Comparison of ENCODE assay signal across 8 mouse cellular contexts in the genomic region with DNA sequence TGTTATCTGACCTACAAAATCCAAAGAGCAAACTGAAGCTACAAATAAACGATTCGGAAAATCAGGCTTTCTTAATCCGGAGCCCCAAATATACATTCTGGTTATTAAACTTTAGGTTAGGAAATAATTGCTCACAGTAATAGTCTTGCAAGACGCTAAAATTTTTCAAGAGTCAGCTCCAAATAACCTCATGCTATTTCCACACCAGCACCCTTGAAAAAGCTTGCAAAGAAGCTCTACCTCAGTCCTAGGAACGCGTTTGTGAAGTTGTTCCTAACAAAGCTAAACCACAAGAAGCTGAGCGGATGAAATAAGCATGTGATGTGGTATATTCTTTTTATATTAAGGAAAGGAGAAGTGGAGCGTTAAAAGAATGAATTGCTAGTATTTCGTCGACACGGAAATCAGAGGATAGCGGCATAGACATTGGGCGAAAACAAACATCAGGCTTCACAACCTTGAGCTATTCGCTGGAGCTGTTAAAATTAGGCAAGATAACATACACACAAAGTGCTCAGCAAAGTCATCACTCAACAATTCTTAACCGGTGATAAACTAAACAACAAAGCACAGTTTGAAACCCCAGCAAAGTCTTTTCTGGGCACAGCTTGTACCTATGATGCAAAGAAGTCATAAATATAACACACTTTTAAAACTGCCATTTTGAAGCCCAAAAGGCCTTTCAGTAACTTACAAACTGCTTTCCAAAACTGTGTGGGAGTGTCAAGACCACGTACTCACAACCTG. TPM values are rescaled to one million over a fixed set of nuclear protein-coding genes. Genes with fewer than 3 reads are reported as not detected.
DNase-seq lines count a peak whose midpoint lies in the region; ATAC-seq and TF ChIP-seq lines count a peak whose summit lies in the region.

No protein-coding gene starts in this region.

- no peaks in the 10 kb centered on the region for H3K9me3 ChIP-seq in heart, embryonic 15.5 days (replicated peaks)
- H3K9me3 ChIP-seq in ES-Bruce4 (replicated peaks; ENCODE audit: control insufficient read depth, insufficient read depth, low read length, poor library complexity, severe bottlenecking) = no peaks in the 10 kb centered on the region
- H3K9me3 ChIP-seq in embryonic facial prominence, embryonic 15.5 days (replicated peaks) = no peaks in the 10 kb centered on the region
- no peaks in the 10 kb centered on the region for H3K9me3 ChIP-seq in limb, embryonic 15.5 days
- no peaks in the 10 kb centered on the region for H3K9me3 ChIP-seq in stomach, embryonic 16.5 days (replicated peaks; ENCODE audit: control insufficient read depth, low read length)

- TF ChIP-seq POLR2A in ES-Bruce4 (IDR thresholded peaks at IDR 0.05; ENCODE audit: insufficient read depth, low read length) = no peak

- H3K27ac ChIP-seq in heart, embryonic 15.5 days = peak overlapping the region; percentile 91
- H3K27ac ChIP-seq in ES-Bruce4 (ENCODE audit: insufficient read depth, low read length) = 0 out of 2 replicates have a peak overlapping the region, but pooled peaks have one; percentile 2
- peak overlapping the region; percentile 89 for H3K27ac ChIP-seq in embryonic facial prominence, embryonic 15.5 days (replicated peaks)
- peak overlapping the region; percentile 88 for H3K27ac ChIP-seq in limb, embryonic 15.5 days
- H3K27ac ChIP-seq in stomach, embryonic 16.5 days (ENCODE audit: low read length) = peak overlapping the region; percentile 92

- H3K4me3 ChIP-seq in heart, embryonic 15.5 days = peak overlapping the region; percentile 77
- H3K4me3 ChIP-seq in ES-Bruce4 (ENCODE audit: low read depth, low read length) = peak overlapping the region; percentile 96
- H3K4me3 ChIP-seq in embryonic facial prominence, embryonic 15.5 days (replicated peaks) = peak overlapping the region; percentile 65
- peak overlapping the region; percentile 63 for H3K4me3 ChIP-seq in limb, embryonic 15.5 days
- H3K4me3 ChIP-seq in stomach, embryonic 16.5 days (replicated peaks; ENCODE audit: low read length) = peak overlapping the region; percentile 60

- H3K36me3 ChIP-seq in heart, embryonic 15.5 days = no peaks in the 10 kb centered on the region; the same call in 1 of the 2 replicates
- no peaks in the 10 kb centered on the region for H3K36me3 ChIP-seq in ES-Bruce4 (ENCODE audit: control insufficient read depth, insufficient read depth, low read length, poor library complexity, severe bottlenecking)
- peaks cover 1% of the 10 kb centered on the region for H3K36me3 ChIP-seq in embryonic facial prominence, embryonic 15.5 days
- H3K36me3 ChIP-seq in limb, embryonic 15.5 days = no peaks in the 10 kb centered on the region; the same call in 1 of the 2 replicates
- no peaks in the 10 kb centered on the region for H3K36me3 ChIP-seq in stomach, embryonic 16.5 days (ENCODE audit: control insufficient read depth, insufficient read depth, low read length)

- no peak for ATAC-seq in heart, embryonic 15.5 days (replicated peaks; ENCODE audit: insufficient number of reproducible peaks, insufficient read depth, low FRiP score, low read depth)
- no peak for ATAC-seq in embryonic facial prominence, embryonic 15.5 days (ENCODE audit: insufficient number of reproducible peaks, low FRiP score, low TSS enrichment, low read depth)
- no peak for ATAC-seq in limb, embryonic 15.5 days (ENCODE audit: insufficient number of reproducible peaks, low FRiP score, low TSS enrichment, low read depth)
- no peak for ATAC-seq in stomach, embryonic 16.5 days (ENCODE audit: insufficient read depth, low FRiP score)

- no peak for TF ChIP-seq CTCF in ES-Bruce4 (IDR thresholded peaks at IDR 0.05; ENCODE audit: low read depth, low read length)

- H3K9ac ChIP-seq in heart, embryonic 15.5 days = peak overlapping the region; percentile 76
- H3K9ac ChIP-seq in ES-Bruce4 (ENCODE audit: low read depth, poor library complexity, severe bottlenecking) = peak overlapping the region; percentile 77
- peak overlapping the region; percentile 59 for H3K9ac ChIP-seq in embryonic facial prominence, embryonic 15.5 days
- H3K9ac ChIP-seq in limb, embryonic 15.5 days = peak overlapping the region; percentile 59
- peak overlapping the region; percentile 89 for H3K9ac ChIP-seq in stomach, embryonic 16.5 days (ENCODE audit: low read length)

- peak overlapping the region; percentile 83 for H3K4me2 ChIP-seq in heart, embryonic 15.5 days
- H3K4me2 ChIP-seq in embryonic facial prominence, embryonic 15.5 days (replicated peaks) = peak overlapping the region; percentile 72
- peak overlapping the region; percentile 69 for H3K4me2 ChIP-seq in limb, embryonic 15.5 days
- peak overlapping the region; percentile 73 for H3K4me2 ChIP-seq in stomach, embryonic 16.5 days (ENCODE audit: low read depth, low read length)

- no peaks in the 10 kb centered on the region for H3K27me3 ChIP-seq in heart, embryonic 15.5 days
- H3K27me3 ChIP-seq in ES-Bruce4 (ENCODE audit: control insufficient read depth, insufficient read depth, low read length, poor library complexity, severe bottlenecking) = no peaks in the 10 kb centered on the region
- no peaks in the 10 kb centered on the region for H3K27me3 ChIP-seq in embryonic facial prominence, embryonic 15.5 days
- H3K27me3 ChIP-seq in limb, embryonic 15.5 days = no peaks in the 10 kb centered on the region
- no peaks in the 10 kb centered on the region for H3K27me3 ChIP-seq in stomach, embryonic 16.5 days (ENCODE audit: control insufficient read depth, insufficient read depth, low read length)

- TF ChIP-seq EP300 in ES-Bruce4 (IDR thresholded peaks at IDR 0.05; ENCODE audit: insufficient read depth, low read depth, low read length) = no peak

- no peak for DNase-seq in heart, postnatal 36 days
- DNase-seq in frontal cortex, postnatal 14 days (ENCODE audit: low spot score in 2 of 2) = no peak
- no peak for DNase-seq in left cerebral cortex, adult 18-20 months (ENCODE audit: low spot score in 2 of 2)

- WGBS in heart, embryonic 15.5 days = 18% methylated on average over 16 of the region's 16 CpGs
- 14% methylated on average over 16 of the region's 16 CpGs for WGBS in embryonic facial prominence, embryonic 15.5 days
- WGBS in limb, embryonic 15.5 days = 15% methylated on average over 16 of the region's 16 CpGs
- WGBS in stomach, embryonic 16.5 days = 14% methylated on average over 16 of the region's 16 CpGs

- peaks cover 38% of the 10 kb centered on the region for H3K4me1 ChIP-seq in heart, embryonic 15.5 days (replicated peaks)
- H3K4me1 ChIP-seq in ES-Bruce4 (ENCODE audit: control insufficient read depth, insufficient read depth, low read length) = no peaks in the 10 kb centered on the region
- peaks cover 17% of the 10 kb centered on the region for H3K4me1 ChIP-seq in embryonic facial prominence, embryonic 15.5 days
- H3K4me1 ChIP-seq in limb, embryonic 15.5 days = peaks cover 14% of the 10 kb centered on the region
- peaks cover 28% of the 10 kb centered on the region for H3K4me1 ChIP-seq in stomach, embryonic 16.5 days (ENCODE audit: control insufficient read depth, insufficient read depth, low read length)

- intact Hi-C loops in heart, postnatal 36 days (cut with DNase I) = loop anchor here (1.0 kb wide), 1 partner anchor 40 kb away; a partner anchor contains a TSS

RNA-seq across cellular contexts. Expression of a gene that starts 0.9 kb away (rescaled TPM):
- polyA plus RNA-seq in heart, embryonic 15.5 days (2015; fragmentation: Nextera tagmentation; extraction: Ambion mirVana) = 137 and 138 TPM in 2 replicates
- total RNA-seq in heart, postnatal 36 days (2021) = 10 to 100 TPM; 32.9 to 38.8 TPM
- 21.4 and 28.6 TPM in 2 replicates for polyA plus RNA-seq in ES-Bruce4 (2011; ENCODE audit: insufficient read depth, insufficient read length, low read depth, missing spikeins)
- polyA plus RNA-seq in embryonic facial prominence, embryonic 15.5 days (2015; fragmentation: Nextera tagmentation; extraction: Ambion mirVana) = 190 and 192 TPM in 2 replicates
- 237 and 244 TPM in 2 replicates for polyA plus RNA-seq in limb, embryonic 15.5 days (2015; fragmentation: Nextera tagmentation; extraction: Ambion mirVana)
- 225 and 229 TPM in 2 replicates for polyA plus RNA-seq in stomach, embryonic 16.5 days (2015; fragmentation: Nextera tagmentation; extraction: Ambion mirVana)
- total RNA-seq in left cerebral cortex, adult 18-20 months (2021) = 10 to 100 TPM; 24.8 to 25.7 TPM

RNA-seq across cellular contexts. Expression of a gene that starts 40.2 kb away (rescaled TPM):
- polyA plus RNA-seq in heart, embryonic 15.5 days (2015; fragmentation: Nextera tagmentation; extraction: Ambion mirVana) = 47.8 and 50.6 TPM in 2 replicates
- 10 to 100 TPM; 29.2 to 29.4 TPM for total RNA-seq in heart, postnatal 36 days (2021)
- polyA plus RNA-seq in ES-Bruce4 (2011; ENCODE audit: insufficient read depth, insufficient read length, low read depth, missing spikeins) = 44.4 and 46.6 TPM in 2 replicates
- 71.1 and 72.6 TPM in 2 replicates for polyA plus RNA-seq in embryonic facial prominence, embryonic 15.5 days (2015; fragmentation: Nextera tagmentation; extraction: Ambion mirVana)
- 69.2 and 69.4 TPM in 2 replicates for polyA plus RNA-seq in limb, embryonic 15.5 days (2015; fragmentation: Nextera tagmentation; extraction: Ambion mirVana)
- polyA plus RNA-seq in stomach, embryonic 16.5 days (2015; fragmentation: Nextera tagmentation; extraction: Ambion mirVana) = 51.9 and 57.0 TPM in 2 replicates
- 10 to 100 TPM; 43.2 to 44.7 TPM for total RNA-seq in left cerebral cortex, adult 18-20 months (2021)

Comparison
In these comparisons a context has a peak if more than half of its experiments do, and no peak if none do; other contexts are left out.
1. H3K27ac ChIP-seq: peak in every context shown above with its lines; median percentile 92 in stomach, embryonic 16.5 days; 91 in heart, embryonic 15.5 days; 89 in embryonic facial prominence, embryonic 15.5 days; 88 in limb, embryonic 15.5 days; 2 in ES-Bruce4.